Mouse (Mus musculus) testis, adult 2 months (tissue): ENCODE data around the gene Nutm1.

Experiments used
- CTCF ChIP-seq: fragments of 200-500 bp; IDR thresholded peaks from 2 replicates; pipeline ENCODE4 v1.5.1; 2012; ENCODE audit warnings: low read depth, mild to moderate bottlenecking, inconsistent platforms, low read length, moderate library complexity; ENCODE audit not compliant: control insufficient read depth, insufficient read depth, insufficient replicate concordance
- POLR2A ChIP-seq: fragments of 200-500 bp; IDR thresholded peaks from 2 replicates; pipeline ENCODE4 v1.6.1; 2012; ENCODE audit warnings: low read depth, mild to moderate bottlenecking, inconsistent platforms, low read length, moderate library complexity; ENCODE audit not compliant: control insufficient read depth

DNA sequence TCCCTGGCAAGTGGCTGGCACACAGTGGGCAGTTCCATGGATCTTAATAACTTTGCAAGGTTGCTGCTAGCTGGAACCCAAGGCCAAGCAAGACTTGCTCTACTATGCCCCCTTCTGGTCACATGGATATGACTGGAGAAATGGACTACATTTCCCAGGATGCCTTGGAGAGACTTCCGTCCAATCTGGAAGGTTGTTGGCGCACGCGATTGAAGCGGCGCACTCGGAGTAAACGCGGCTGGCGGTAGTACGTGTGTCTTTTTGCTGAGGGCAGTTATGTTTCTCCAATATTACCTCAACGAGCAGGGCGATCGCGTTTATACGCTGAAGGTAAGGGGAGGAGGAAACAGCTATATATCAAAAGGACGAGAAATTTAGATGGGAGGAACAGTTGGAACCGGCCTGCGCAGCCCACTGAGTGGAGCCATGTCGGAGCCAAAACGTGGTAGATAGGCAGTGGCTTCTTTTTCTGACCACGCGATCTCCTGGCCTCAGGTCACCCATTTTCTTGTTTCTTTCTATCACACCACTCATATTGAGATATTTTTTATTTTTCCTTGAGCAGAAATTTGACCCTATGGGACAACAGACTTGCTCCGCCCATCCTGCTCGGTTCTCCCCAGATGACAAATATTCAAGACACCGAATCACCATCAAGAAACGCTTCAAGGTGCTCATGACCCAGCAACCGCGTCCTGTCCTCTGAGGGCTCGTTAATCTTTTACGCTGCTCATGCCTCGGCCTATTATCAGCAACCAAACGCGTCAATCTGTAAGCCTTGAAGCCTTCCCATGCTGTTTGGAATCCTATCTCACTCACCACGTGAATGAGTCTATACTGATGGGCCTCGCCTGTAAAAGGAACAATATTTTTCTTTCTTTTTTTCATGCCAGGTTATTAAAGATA, 2.9 kb upstream of the Nutm1 start, which contains the start of gene Nop10:
- TF ChIP-seq CTCF: peak; percentile 74
- TF ChIP-seq POLR2A: peak; percentile 100
